Mouse (Mus musculus): Measurements from ENCODE around the gene Abcd3.
A peak's percentile ranks its signal among the peaks of the same experiment; 100 is the strongest.

DNA sequence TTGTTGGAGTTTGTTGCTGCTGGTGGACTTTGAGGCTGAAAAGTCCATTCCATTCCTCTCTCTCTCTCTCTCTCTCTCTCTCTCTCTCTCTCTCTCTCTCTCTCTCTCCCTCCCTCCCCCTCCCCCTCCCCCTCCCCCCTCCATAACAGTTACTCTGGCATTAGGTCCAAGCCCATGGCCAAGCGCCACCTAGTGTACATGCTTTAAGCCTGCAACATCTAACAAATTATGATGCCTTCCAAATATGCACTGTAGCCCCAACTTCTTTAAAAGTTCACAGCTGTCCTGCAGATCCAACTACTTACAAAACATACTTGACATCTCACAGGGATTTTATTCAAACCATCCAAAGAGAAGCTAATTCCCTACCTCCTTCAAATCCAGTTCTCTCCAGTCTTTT lies 77.6 kb downstream of the Abcd3 start:
- TF ChIP-seq POLR2A (IDR thresholded peaks at IDR 0.05; ENCODE audit: extremely low read depth, insufficient read depth, low read length) (no peak), CTCF (IDR thresholded peaks at IDR 0.05; ENCODE audit: low read depth, low read length) (peak; percentile 42; the same call in 1 of the 2 replicates)
